Comparison of ENCODE assay signal across 15 mouse cellular contexts in the genomic region with DNA sequence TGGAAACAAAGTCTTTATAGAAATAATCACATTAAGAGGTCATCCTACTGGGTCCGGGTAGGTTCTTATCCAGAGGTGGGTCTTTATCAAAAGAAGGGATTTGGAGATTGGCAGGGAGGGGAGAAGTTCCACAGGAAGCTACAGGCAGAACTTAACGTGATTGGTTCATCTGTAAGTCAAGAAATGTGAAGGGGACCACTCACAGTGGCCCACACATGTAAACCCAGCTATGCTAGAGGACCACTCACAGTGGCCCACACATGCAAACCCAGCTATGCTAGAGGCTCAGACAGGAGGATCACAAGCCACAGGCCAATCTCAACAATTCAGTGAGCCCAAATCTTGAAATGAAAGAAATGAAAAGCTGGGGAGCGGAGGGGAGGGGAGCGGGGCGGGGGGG.
"Had no signal": no experiment of that assay in that cellular context is flagged by ENCODE, and none has a peak within 500 bp of the region (broad histone marks: within the 10 kb centered on the region; RNA-seq: fewer than 3 reads in every experiment).

No protein-coding gene starts in this region.

- DNase-seq: lung, adult 2 months; lung, postnatal 14 days; lung, postnatal 36 days; right cerebral cortex, postnatal 25 days; right cerebral cortex, postnatal 4 days; spleen, adult 18-20 months; thymus, adult 18-20 months; thymus, postnatal 14 days; thymus, postnatal 36 days had no signal

- H3K36me3 ChIP-seq: lung, embryonic 15.5 days; midbrain, embryonic 13.5 days; midbrain, embryonic 15.5 days; neural tube, embryonic 12.5 days had no signal

- H3K4me1 ChIP-seq: megakaryocyte, embryonic 14.5 days; neural tube, embryonic 12.5 days had no signal

- H3K4me3 ChIP-seq: lung, embryonic 15.5 days; megakaryocyte, embryonic 14.5 days; midbrain, embryonic 13.5 days; midbrain, embryonic 15.5 days; neural tube, embryonic 12.5 days had no signal

- H3K9me3 ChIP-seq: lung, embryonic 15.5 days; megakaryocyte, embryonic 14.5 days; midbrain, embryonic 13.5 days; midbrain, embryonic 15.5 days; neural tube, embryonic 12.5 days had no signal

- H3K27me3 ChIP-seq: lung, embryonic 15.5 days; midbrain, embryonic 13.5 days; midbrain, embryonic 15.5 days; neural tube, embryonic 12.5 days had no signal

- H3K27ac ChIP-seq: lung, embryonic 15.5 days; macrophage; midbrain, embryonic 13.5 days; midbrain, embryonic 15.5 days; neural tube, embryonic 12.5 days had no signal

- H3K9ac ChIP-seq: lung, embryonic 15.5 days; midbrain, embryonic 13.5 days; midbrain, embryonic 15.5 days; neural tube, embryonic 12.5 days had no signal
